Mouse (Mus musculus) MEL-GATA-1-ER (cell line): ENCODE measurements around the gene Snx9.
A peak's percentile ranks its signal among the peaks of the same experiment; 100 is the strongest.

ENCODE experiments used
- DNase-seq: peaks from one replicate; pipeline ENCODE4 v3.0.0-alpha.2; 2012; ENCODE audit warnings: low read depth; ENCODE audit errors: extremely low read depth

The Snx9 gene

DNA sequence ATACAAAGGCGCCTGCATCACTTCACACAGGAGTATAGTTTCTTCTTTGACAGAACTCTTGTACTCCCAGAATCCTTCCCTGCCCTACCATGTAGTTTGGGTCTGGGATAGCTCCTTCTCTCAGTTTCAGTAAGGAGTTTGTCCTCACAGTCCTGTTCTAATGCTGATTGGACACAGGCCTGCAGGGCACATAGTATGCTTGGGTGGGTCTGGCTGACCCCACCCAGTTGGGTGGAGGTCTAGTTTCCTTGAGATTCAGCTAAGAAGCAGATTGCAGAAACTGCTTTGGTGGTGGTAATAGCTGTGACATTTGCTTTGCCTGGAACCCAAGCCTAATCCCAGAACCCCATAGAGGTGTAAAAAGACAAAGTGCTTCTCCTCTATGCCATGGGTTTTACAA lies 33.4 kb downstream of the Snx9 start:
- DNase-seq: no peak

DNA sequence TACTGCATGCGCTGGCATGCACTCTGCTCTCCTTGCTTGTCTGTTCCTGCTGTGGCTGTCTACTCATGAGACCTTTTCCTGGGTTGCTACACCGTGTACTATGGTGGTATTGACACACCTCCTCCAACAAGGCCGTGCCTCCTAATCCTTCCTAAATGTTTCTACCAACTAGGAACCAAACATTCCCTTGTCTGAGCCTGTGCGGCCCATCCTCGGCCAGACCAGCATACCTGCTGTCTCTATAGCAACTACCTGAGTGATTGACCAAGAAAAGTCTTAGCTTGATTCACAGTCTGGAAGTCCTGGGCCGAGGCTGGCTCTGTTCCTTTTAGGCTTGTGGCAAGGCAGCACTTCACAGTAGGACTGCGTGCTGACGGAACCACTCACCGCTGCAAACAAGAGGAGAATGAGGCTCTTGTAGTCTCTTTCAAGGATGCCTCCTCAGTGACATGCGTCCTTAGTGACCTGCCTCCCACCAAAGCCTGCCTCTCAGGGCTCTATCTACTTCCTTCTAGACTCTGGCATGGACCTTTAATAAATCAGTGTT lies 36.6 kb downstream of the Snx9 start:
- DNase-seq: no peak

GRCm38 (mm10) chr17:5878878-5879277 lies 37.7 kb downstream of the Snx9 start:
- no peak for DNase-seq

DNA sequence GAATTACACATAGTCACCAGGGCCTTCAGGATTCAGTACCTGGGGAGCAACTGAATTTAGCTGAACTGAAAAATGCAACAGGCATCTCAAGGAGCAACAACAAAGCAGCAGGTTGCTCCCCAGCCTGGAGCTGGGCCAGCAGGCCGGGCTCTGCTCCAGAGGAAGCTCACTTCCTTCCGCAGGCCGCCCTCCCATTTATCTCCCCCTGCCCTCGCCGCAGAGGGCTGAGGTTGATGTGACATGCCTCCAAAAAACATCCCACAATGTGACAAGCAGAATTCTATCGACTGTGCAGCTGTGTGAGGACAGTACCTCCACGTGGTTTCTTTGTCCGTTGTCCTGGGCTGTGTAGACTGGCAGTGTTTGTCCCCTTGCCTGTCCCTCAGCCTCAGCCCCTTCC lies 44.3 kb downstream of the Snx9 start:
- DNase-seq: peak; percentile 76

DNA sequence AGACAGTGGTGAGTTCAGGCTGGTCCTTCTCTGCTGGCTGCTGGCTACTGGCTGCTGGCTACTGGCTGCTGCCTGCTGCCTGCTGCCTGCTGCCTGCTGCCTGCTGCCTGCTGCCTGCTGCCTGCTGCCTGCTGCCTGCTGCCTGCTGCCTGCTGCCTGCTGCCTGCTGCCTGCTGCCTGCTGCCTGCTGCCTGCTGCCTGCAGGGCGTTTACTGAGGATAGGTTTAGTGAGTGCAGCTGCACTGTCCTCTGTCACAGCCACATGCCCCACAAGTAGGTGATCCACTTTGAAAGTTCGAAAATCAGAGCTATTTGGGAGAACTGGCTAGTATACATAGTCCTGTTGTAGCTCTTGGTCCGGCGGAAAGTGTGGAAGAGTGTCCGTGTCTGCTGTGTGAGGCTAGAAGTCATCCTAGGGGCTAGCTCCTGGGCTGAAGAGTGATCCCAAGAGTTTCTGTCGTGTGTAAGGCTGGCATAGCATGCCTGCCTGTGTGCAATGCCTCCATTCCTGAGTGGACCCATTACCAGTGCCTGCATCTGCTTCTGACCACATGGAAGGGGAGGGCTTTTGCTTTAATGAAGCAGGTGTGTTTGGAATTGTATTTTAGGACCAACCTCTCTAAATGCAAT lies 45.2 kb downstream of the Snx9 start:
- no peak for DNase-seq

- peak; percentile 28 for DNase-seq
These were observed 46.0 kb downstream of the Snx9 start for GRCm38 (mm10) chr17:5886943-5887800.

DNA sequence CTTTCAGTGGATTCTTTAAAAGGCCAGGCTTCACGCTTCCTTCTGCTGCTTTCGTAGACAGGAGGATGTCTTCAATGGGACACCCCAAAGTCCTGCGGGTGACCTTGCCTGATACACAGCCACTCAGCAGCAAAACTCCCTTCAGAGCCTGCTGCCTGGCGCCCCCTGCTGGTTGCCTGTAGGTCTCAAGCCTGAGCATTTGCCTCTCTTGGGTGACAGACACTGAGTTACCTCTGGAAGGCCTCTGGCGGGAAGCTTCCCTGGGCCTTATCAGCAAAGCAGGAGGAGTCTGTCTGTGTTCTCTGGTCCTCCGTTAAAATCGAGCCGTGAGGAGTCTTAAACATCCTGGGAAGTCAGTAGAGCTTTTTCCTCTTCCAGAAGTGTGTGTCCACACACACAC lies 49.3 kb downstream of the Snx9 start:
- peak; percentile 75 for DNase-seq

GRCm38 (mm10) chr17:5891933-5892683 lies 51.0 kb downstream of the Snx9 start:
- no peak for DNase-seq

- peak; percentile 12 for DNase-seq
These were observed 52.0 kb downstream of the Snx9 start for GRCm38 (mm10) chr17:5893092-5893491.

DNA sequence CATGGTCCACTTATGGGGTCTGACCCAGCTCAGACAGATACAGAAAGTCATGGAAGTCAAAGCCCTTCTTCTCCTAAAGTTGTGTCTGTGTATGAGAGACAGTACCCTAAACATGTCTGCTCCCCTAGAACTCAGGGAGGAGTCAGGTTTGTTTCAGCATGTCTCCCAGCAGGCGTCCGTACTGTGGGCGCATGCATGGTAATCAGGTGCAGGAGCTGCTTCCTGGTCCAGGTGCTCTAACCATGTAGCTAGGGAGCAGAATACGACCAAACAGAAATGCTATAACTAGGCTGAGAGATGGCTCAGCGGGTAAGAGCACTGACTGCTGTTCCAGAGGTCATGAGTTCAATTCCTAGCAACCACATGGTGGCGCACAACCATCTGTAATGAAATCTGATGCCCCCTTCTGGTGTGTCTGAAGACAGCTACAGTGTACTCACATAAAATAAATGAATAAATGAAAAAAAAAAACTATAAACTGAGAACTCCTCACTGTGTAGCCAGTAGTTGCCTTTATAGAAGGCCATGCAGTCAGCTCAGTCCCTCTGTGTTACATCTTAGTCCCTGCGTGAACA lies 52.5 kb downstream of the Snx9 start:
- no peak for DNase-seq

DNA sequence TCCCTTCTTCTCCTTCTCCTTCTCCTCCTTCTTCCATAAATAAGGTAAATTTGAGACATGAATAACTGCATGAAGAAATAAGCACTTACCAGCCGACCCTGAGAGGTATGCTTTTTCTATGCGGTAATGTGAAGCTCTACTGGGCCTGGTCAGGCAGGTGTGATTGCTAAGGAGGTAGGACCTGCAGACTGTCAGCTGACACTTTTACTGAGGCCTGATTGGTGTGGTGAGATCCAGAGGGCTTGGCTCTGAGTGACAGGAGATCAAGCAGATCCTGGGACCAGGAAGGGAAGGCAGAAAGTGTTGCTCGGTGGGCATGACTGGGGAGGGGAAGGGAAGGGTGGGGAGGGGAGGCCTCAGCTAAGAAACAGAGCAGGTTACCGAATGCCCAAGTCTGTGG lies 54.9 kb downstream of the Snx9 start:
- no peak for DNase-seq

DNA sequence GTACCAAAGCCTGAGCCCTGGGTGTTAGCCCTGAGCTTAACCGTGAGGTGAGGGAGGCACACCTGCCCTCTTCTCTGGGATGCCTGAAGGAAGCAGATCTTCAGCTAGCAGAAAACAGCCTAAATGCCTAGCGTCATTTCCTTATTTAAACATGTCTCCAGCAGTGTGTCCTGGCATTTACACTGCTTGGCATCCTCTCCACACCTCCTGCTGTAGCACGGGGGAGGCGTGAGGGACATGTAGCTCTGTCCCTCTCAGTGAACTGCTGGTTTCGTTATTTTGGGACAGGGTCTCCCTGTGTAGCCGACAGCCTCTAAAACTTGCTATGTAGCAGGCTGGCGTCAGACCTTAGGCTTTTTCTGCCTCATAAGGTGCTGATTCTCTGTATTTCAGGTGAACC lies 55.5 kb downstream of the Snx9 start:
- no peak for DNase-seq

DNA sequence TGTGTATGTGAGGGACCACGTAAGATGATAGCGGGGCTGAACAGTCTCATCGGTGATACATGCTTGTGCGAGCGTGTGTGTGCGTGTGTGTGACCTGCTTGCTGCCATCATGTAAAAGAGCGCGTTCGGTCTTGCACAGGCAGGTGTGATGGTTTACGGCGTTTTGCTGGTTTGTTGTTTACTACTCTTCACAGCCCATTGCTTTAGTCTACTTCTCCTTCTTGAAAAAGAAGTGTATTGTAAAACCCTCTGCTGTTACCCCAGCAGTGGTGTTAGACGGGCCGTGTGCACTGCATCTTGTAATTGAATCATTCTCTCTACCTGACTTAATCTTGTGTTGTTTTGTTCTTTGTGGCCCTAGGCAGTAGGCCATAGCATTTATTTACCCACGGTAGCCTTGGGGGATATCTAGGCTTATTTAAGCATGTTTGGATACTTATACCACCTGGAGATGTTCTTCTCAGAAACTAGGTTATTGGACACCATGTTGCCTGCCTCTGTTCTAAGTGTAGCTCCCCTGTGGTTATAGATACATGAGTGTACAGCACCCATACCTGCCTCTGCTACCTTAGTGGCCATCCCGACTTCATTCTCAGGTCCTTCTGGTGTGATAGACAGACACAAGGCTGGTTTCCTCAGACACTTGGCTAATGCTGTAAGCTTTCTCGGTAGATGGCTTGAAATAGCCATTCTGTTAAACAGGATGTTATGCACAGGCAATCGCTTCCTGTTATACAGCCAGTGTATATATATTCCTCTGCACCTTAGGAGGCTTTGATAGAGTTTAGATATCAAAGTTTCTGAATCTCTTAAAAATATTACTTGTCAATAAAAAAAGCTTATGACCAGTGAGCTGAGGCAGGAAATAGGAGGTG lies 56.4 kb downstream of the Snx9 start:
- no peak for DNase-seq

DNA sequence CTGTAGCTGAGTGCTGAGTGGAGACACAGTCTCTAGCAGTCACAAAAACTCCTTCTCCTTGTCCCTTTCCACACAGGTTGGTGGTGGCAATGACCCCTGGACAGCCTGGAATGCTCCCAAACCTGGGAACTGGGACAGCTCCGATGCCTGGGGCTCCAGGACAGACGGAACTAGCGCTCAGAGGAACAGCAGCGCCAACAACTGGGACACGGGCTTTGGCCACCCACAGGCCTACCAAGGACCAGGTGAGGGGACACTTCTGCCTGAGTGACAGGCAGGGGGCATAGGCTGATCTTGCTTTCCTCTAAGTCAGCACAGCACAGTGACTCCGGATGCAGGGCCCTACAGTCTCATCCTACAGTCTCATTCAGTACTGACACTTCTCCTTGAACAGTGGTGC lies 58.1 kb downstream of the Snx9 start:
- DNase-seq: no peak

DNA sequence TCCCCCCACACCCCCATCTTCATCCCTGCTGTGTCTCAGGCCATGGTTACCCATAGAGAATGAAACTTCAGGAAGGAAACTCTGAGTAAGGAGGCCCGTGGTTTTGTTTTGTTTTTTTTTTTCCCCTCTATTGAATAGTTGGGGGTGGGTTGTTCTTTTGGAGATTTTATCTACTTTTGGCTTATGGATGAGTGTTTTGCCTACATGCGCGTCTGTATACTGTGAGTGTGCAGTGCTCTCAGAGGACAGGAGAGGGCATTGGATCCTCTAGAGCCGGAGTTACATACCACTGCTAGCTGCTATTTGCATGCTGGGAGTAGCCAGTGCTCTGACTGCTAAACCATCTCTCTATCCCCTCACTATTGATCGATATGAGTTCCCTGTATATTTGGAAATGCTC lies 60.3 kb downstream of the Snx9 start:
- no peak for DNase-seq

DNA sequence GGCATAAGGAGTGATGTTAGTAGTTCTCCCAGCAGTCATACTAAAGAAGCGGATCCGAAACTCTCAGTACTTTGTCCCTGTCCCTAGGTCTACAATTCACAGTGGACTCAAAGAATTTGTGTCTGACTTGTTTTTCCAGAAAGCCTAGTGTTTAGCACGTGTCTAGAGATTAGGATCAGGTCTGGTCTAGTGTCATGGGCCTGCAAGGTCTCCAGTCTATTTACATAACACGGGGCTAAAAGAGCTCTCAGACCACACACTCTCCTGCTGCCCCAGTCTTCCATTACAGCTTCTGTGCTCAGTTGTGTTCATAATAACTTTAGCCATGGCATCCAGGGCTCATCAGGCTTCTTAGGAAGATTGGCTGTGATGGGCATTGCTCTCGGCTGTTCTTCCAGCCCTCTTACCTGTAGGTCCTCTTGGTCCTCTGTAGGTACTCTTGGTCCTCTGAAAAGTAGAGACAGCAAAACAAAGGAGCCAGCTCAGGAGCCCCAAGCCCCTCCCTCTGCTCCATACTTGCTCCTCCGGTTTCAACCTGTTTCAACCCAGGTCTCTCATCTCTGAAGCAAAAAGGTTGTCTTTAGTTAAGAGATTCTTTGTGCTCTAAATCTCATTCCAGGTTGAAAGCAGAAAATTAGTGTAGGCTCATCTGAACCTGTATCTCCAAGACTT lies 62.6 kb downstream of the Snx9 start:
- DNase-seq: no peak

GRCm38 (mm10) chr17:5909681-5910080 lies 68.6 kb downstream of the Snx9 start:
- no peak for DNase-seq

DNA sequence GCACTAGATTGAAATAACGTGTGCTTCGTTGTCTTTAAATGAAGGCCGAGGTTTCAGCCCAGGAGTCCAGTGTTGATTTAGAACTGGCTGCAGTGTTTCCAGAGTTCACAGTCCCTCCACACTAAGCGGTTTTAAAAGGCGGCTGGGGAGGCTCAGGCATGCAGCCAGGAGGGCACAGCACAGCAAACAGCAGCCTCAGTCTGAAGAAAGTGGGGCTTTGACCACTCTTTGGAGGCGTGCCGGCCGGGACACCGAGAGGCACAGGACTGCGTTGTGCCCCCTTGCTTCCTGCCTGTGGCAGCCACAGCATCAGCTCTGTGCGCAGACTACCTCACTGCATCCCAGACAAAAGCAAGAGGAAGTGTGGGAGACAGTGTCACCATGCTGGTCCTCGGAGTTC lies 70.5 kb downstream of the Snx9 start:
- no peak for DNase-seq

- DNase-seq: no peak
These were observed 71.7 kb downstream of the Snx9 start for GRCm38 (mm10) chr17:5912797-5913196.

DNA sequence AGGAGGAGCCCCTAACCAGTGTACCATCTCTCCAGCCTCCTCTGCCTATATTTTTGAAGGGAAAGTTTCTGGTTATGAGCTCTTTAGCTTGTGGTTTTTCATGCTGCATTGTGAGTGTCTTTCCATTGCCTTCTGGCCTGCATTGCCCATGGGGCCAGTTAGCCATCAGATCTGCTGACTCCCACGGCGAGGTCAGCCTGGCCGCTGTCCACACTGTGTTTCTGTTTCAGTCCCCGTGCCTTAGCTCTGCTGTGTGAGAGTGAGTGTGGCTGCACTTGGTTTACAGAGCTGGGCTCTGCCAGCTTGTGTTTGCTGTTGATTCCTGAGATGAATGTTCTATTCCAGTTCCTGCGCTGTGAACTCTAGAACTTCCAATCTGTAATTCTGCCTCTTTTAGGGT lies 73.1 kb downstream of the Snx9 start:
- DNase-seq: no peak
